8 mouse cellular contexts compared by ENCODE assay signal in the genomic region with DNA sequence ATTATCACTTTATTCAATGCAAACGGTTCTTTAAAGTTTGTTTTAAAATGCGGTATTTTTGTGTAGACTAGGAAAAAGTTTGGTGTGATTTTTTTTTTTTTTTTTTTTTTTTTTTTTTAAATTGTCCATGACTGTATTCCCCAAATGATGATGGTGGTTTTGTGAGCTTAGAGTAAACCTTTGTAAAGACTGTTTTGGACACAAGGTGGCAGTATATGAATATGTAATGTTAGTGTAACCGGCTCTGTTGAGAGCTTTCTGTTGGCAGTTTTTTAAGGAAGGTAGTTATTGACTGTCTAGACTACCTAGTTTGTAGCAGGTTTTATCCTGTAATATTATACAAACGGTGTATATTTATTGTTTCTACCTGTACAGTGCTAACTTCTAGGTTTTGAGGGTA. TPM values are rescaled to one million over a fixed set of nuclear protein-coding genes. Genes with fewer than 3 reads are reported as not detected.
DNase-seq lines count a peak whose midpoint lies in the region; ATAC-seq and TF ChIP-seq lines count a peak whose summit lies in the region.

No protein-coding gene starts in this region.

- peak; percentile 66 for TF ChIP-seq CTCF in kidney, postnatal 0 days (IDR thresholded peaks at IDR 0.05; ENCODE audit: low read depth)
- TF ChIP-seq CTCF in midbrain, postnatal 0 days (IDR thresholded peaks at IDR 0.05): peak; percentile 78

- H3K9me3 ChIP-seq in neural tube, embryonic 11.5 days (ENCODE audit: control insufficient read depth, low read length): no peaks in the 10 kb centered on the region
- H3K9me3 ChIP-seq in embryonic facial prominence, embryonic 14.5 days (ENCODE audit: control insufficient read depth, low read length): no peaks in the 10 kb centered on the region
- no peaks in the 10 kb centered on the region for H3K9me3 ChIP-seq in kidney, postnatal 0 days (replicated peaks; ENCODE audit: low read length)
- no peaks in the 10 kb centered on the region for H3K9me3 ChIP-seq in midbrain, postnatal 0 days (ENCODE audit: low read length)

- no peaks in the 10 kb centered on the region for H3K36me3 ChIP-seq in neural tube, embryonic 11.5 days (ENCODE audit: control insufficient read depth, insufficient read depth, low read length)
- peaks cover 13% of the 10 kb centered on the region for H3K36me3 ChIP-seq in embryonic facial prominence, embryonic 14.5 days (ENCODE audit: control insufficient read depth, insufficient read depth, low read length)
- no peaks in the 10 kb centered on the region for H3K36me3 ChIP-seq in kidney, postnatal 0 days (ENCODE audit: insufficient read depth, low read length)
- 0 out of 2 replicates have a peak, but pooled peaks cover 4% of the 10 kb centered on the region for H3K36me3 ChIP-seq in midbrain, postnatal 0 days (ENCODE audit: insufficient read depth, low read length)

- WGBS in neural tube, embryonic 11.5 days: 46% methylated on average over 4 of the region's 4 CpGs
- WGBS in embryonic facial prominence, embryonic 14.5 days: 34% methylated on average over 4 of the region's 4 CpGs
- 47% methylated on average over 4 of the region's 4 CpGs for WGBS in kidney, postnatal 0 days
- WGBS in midbrain, postnatal 0 days: 35% methylated on average over 4 of the region's 4 CpGs

- H3K27me3 ChIP-seq in neural tube, embryonic 11.5 days (ENCODE audit: control insufficient read depth, insufficient read depth, low read length): no peaks in the 10 kb centered on the region
- no peaks in the 10 kb centered on the region for H3K27me3 ChIP-seq in embryonic facial prominence, embryonic 14.5 days (replicated peaks; ENCODE audit: control insufficient read depth, insufficient read depth, low read length)
- no peaks in the 10 kb centered on the region for H3K27me3 ChIP-seq in kidney, postnatal 0 days (ENCODE audit: insufficient read depth, low read length)
- H3K27me3 ChIP-seq in midbrain, postnatal 0 days (ENCODE audit: insufficient read depth, low read length): no peaks in the 10 kb centered on the region

- H3K9ac ChIP-seq in neural tube, embryonic 11.5 days (ENCODE audit: low read length): no peak overlapping the region
- no peak overlapping the region for H3K9ac ChIP-seq in embryonic facial prominence, embryonic 14.5 days (ENCODE audit: low read depth, low read length)
- no peak overlapping the region for H3K9ac ChIP-seq in kidney, postnatal 0 days (ENCODE audit: low read depth, low read length)
- H3K9ac ChIP-seq in midbrain, postnatal 0 days (replicated peaks; ENCODE audit: low read length, poor library complexity, severe bottlenecking): no peak overlapping the region

- peak; percentile 46 to 91 for DNase-seq in cerebellum, postnatal 10 days
- DNase-seq in cerebellum, adult 11-12 months: no peak
- DNase-seq in neural tube, embryonic 11.5 days (ENCODE audit: low spot score): no peak
- no peak for DNase-seq in neural tube, embryonic 10.5 days (ENCODE audit: extremely low spot score, low spot score)
- peak; percentile 92 for DNase-seq in embryonic facial prominence, embryonic 14.5 days (ENCODE audit: low spot score)
- peak; percentile 91 for DNase-seq in kidney, postnatal 0 days (ENCODE audit: low spot score)
- peak; percentile 95 for DNase-seq in midbrain, postnatal 0 days (ENCODE audit: low spot score)
- no peak for DNase-seq in urinary bladder, postnatal 10 days (ENCODE audit: low spot score)

- H3K4me3 ChIP-seq in neural tube, embryonic 11.5 days (ENCODE audit: low read depth, low read length): no peak overlapping the region
- H3K4me3 ChIP-seq in embryonic facial prominence, embryonic 14.5 days (ENCODE audit: low read depth, low read length): no peak overlapping the region
- no peak overlapping the region for H3K4me3 ChIP-seq in kidney, postnatal 0 days (replicated peaks; ENCODE audit: low read depth, low read length)
- H3K4me3 ChIP-seq in midbrain, postnatal 0 days (ENCODE audit: low read depth, low read length): no peak overlapping the region

- ATAC-seq in neural tube, embryonic 11.5 days (ENCODE audit: insufficient read depth, low FRiP score, low TSS enrichment): peak; percentile 71
- ATAC-seq in embryonic facial prominence, embryonic 14.5 days (ENCODE audit: low read depth): peak; percentile 72; the same call in 1 of the 2 replicates
- peak; percentile 72 for ATAC-seq in kidney, postnatal 0 days (replicated peaks; ENCODE audit: low FRiP score, low read depth)
- peak; percentile 77 for ATAC-seq in midbrain, postnatal 0 days (ENCODE audit: low FRiP score)

- no peaks in the 10 kb centered on the region for H3K4me1 ChIP-seq in neural tube, embryonic 11.5 days (ENCODE audit: control insufficient read depth, insufficient read depth, low read length)
- no peaks in the 10 kb centered on the region for H3K4me1 ChIP-seq in embryonic facial prominence, embryonic 14.5 days (ENCODE audit: control insufficient read depth, insufficient read depth, low read length)
- no peaks in the 10 kb centered on the region for H3K4me1 ChIP-seq in kidney, postnatal 0 days (replicated peaks; ENCODE audit: insufficient read depth, low read length)
- no peaks in the 10 kb centered on the region for H3K4me1 ChIP-seq in midbrain, postnatal 0 days (ENCODE audit: insufficient read depth, low read length)

- H3K27ac ChIP-seq in neural tube, embryonic 11.5 days (ENCODE audit: low read depth, low read length): no peak overlapping the region
- no peak overlapping the region for H3K27ac ChIP-seq in embryonic facial prominence, embryonic 14.5 days (replicated peaks; ENCODE audit: low read depth, low read length)
- no peak overlapping the region for H3K27ac ChIP-seq in kidney, postnatal 0 days
- no peak overlapping the region for H3K27ac ChIP-seq in midbrain, postnatal 0 days (ENCODE audit: low read depth, low read length)

- H3K4me2 ChIP-seq in neural tube, embryonic 11.5 days (ENCODE audit: low read depth): no peak overlapping the region
- H3K4me2 ChIP-seq in embryonic facial prominence, embryonic 14.5 days (ENCODE audit: low read depth, low read length): no peak overlapping the region
- no peak overlapping the region for H3K4me2 ChIP-seq in kidney, postnatal 0 days (ENCODE audit: low read length)
- no peak overlapping the region for H3K4me2 ChIP-seq in midbrain, postnatal 0 days (ENCODE audit: low read depth, low read length, poor library complexity, severe bottlenecking)

RNA-seq across cellular contexts. Expression of a gene that starts 26.5 kb away (rescaled TPM):
- 74.4 and 77.7 TPM in 2 replicates for polyA plus RNA-seq in neural tube, embryonic 11.5 days (2014; fragmentation: Nextera tagmentation; extraction: Ambion mirVana)
- polyA plus RNA-seq in embryonic facial prominence, embryonic 14.5 days (2014; fragmentation: Nextera tagmentation; extraction: Ambion mirVana): 56.1 and 68.9 TPM in 2 replicates
- polyA plus RNA-seq in kidney, postnatal 0 days (2015; fragmentation: Nextera tagmentation; extraction: Ambion mirVana): 71.6 and 77.5 TPM in 2 replicates
- total RNA-seq in midbrain, postnatal 0 days (2014; rRNA removed): 9.2 and 24.9 TPM in 2 replicates
- 57.6 and 63.0 TPM in 2 replicates for polyA plus RNA-seq in midbrain, postnatal 0 days (2015; fragmentation: Nextera tagmentation; extraction: Ambion mirVana)

RNA-seq across cellular contexts. Expression of a gene that starts 26.7 kb away (rescaled TPM):
- 33.3 and 37.6 TPM in 2 replicates for polyA plus RNA-seq in neural tube, embryonic 11.5 days (2014; fragmentation: Nextera tagmentation; extraction: Ambion mirVana)
- 17.4 and 19.4 TPM in 2 replicates for polyA plus RNA-seq in embryonic facial prominence, embryonic 14.5 days (2014; fragmentation: Nextera tagmentation; extraction: Ambion mirVana)
- 12.4 and 14.1 TPM in 2 replicates for polyA plus RNA-seq in kidney, postnatal 0 days (2015; fragmentation: Nextera tagmentation; extraction: Ambion mirVana)
- 31.5 and 41.5 TPM in 2 replicates for total RNA-seq in midbrain, postnatal 0 days (2014; rRNA removed)
- polyA plus RNA-seq in midbrain, postnatal 0 days (2015; fragmentation: Nextera tagmentation; extraction: Ambion mirVana): 22.1 and 24.9 TPM in 2 replicates

Comparison
In these comparisons a context has a peak if more than half of its experiments do, and no peak if none do; other contexts are left out.
1. DNase-seq: peak in cerebellum, postnatal 10 days (2 of 2), embryonic facial prominence, embryonic 14.5 days (single experiment), kidney, postnatal 0 days (single experiment) and midbrain, postnatal 0 days (single experiment); none in cerebellum, adult 11-12 months (single experiment), neural tube, embryonic 11.5 days (single experiment), neural tube, embryonic 10.5 days (single experiment) and urinary bladder, postnatal 10 days (single experiment).
2. Peak in every context shown above with its lines, with median percentiles within 50 percentile points of each other: ATAC-seq.